Mouse (Mus musculus): ENCODE measurements around the gene Tbc1d22b.

GRCm38 (mm10) chr17:29549543-29550428 is at the start of gene Tbc1d22b, which contains the start of gene Gm17657:
- TF ChIP-seq CTCF (IDR thresholded peaks at IDR 0.05; ENCODE audit: extremely low read depth, insufficient read length, insufficient replicate concordance, low read depth, low read length): no peak
- TF ChIP-seq POLR2A (IDR thresholded peaks at IDR 0.05; ENCODE audit: low read depth, low read length): peak; percentile 77; the same call in 1 of the 2 replicates

All from small intestine, adult 2 months (tissue).